Mouse (Mus musculus) liver, embryonic 13.5 days (tissue): ENCODE results near the gene Myzap. TPM values are rescaled to one million over a fixed set of nuclear protein-coding genes. Genes with fewer than 3 reads are reported as not detected.

Source experiments
- ATAC-seq: fragments of 200-750 bp; cut with Nextera tagmentation; 2 replicates; pipeline ENCODE4 v1.8.0; 2017; ENCODE audit warnings: low read depth, mild to moderate bottlenecking, moderate number of reproducible peaks, moderate library complexity
- DNase-seq: peaks from one replicate; pipeline ENCODE4 v3.0.0; 2022
- H3K27ac ChIP-seq: fragments of 300-500 bp; sonication (generic); 2 replicates; pipeline ENCODE4 v1.5.1; 2015; ENCODE audit warnings: moderate library complexity, mild to moderate bottlenecking, inconsistent platforms
- H3K27me3 ChIP-seq: fragments of 300-500 bp; sonication (generic); 2 replicates; pipeline ENCODE4 v1.6.1; 2015; ENCODE audit warnings: mild to moderate bottlenecking, inconsistent platforms
- H3K36me3 ChIP-seq: fragments of 300-500 bp; sonication (generic); 2 replicates; pipeline ENCODE4 v1.6.1; 2015; ENCODE audit warnings: mild to moderate bottlenecking, inconsistent platforms
- H3K4me1 ChIP-seq: fragments of 300-500 bp; sonication (generic); replicated peaks from 2 replicates; pipeline ENCODE4 v1.6.1; 2015; ENCODE audit warnings: inconsistent platforms
- H3K4me2 ChIP-seq: fragments of 300-500 bp; sonication (generic); 2 replicates; pipeline ENCODE4 v1.6.1; 2015; ENCODE audit warnings: inconsistent platforms, mild to moderate bottlenecking, moderate library complexity
- H3K4me3 ChIP-seq: fragments of 300-500 bp; sonication (generic); replicated peaks from 2 replicates; pipeline ENCODE4 v1.5.1; 2015; ENCODE audit warnings: mild to moderate bottlenecking, inconsistent platforms
- H3K9ac ChIP-seq: fragments of 300-500 bp; sonication (generic); 2 replicates; pipeline ENCODE4 v1.6.1; 2015; ENCODE audit warnings: mild to moderate bottlenecking, inconsistent platforms
- H3K9me3 ChIP-seq: fragments of 300-500 bp; sonication (generic); replicated peaks from 2 replicates; pipeline ENCODE4 v1.6.1; 2016; ENCODE audit warnings: inconsistent platforms
- WGBS: fragments of 180-500 bp; shearing (Covaris S2); methylation state at CpG from one replicate; pipeline ENCODE4 v1.1.7; 2015; ENCODE audit not compliant: insufficient replicate concordance; 5-methylcytosine and 5-hydroxymethylcytosine counted together
- polyA plus RNA-seq: library from polyadenylated mRNA; unstranded; fragments of >200 nt; fragmentation: Nextera tagmentation; extraction: Ambion mirVana; gene quantifications from 2 replicates; pipeline ENCODE4 v1.2.1, GENCODE M21; 2015

The Myzap gene
- polyA plus RNA-seq, 1 experiment from 2014 or later = 3.0 TPM

DNA sequence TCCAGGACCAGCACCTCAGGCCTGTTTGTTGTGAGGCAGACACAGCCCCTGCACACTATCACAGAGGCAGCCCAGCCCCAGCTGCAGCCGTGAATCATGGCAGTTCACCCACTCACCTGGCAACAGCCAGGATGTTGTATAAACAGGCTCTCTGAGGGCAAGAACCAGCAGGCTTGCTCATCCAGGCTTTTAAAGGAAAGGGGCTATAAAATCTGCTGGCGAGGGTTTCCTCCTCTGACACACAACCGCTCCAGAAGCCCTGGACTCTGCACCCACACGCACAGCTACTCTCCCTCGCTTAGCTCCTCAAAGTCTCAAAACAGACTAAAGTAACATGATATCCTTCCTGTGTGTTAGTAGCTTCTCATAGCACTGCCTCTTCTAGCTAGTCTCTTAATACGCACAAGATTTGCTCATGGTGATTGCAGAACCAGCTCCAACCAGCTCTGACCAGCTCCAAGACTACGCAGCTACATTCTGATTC lies 21.0 kb downstream of the Myzap start:
- ATAC-seq (no peak), DNase-seq (no peak)
- H3K9me3 ChIP-seq = no peaks in the 10 kb centered on the region
- no peaks in the 10 kb centered on the region for H3K36me3 ChIP-seq
- H3K4me2 ChIP-seq = no peak overlapping the region
- 70% methylated on average over 7 of the region's 7 CpGs for WGBS
- no peak overlapping the region for H3K4me3 ChIP-seq
- H3K4me1 ChIP-seq = no peaks in the 10 kb centered on the region; the same call in 1 of the 2 replicates
- H3K27ac ChIP-seq = no peak overlapping the region
- no peak overlapping the region for H3K9ac ChIP-seq
- no peaks in the 10 kb centered on the region for H3K27me3 ChIP-seq

- Histone ChIP-seq H3K4me3 (no peak overlapping the region), H3K4me1 (no peaks in the 10 kb centered on the region; the same call in 1 of the 2 replicates), H3K4me2 (no peak overlapping the region), H3K27ac (no peak overlapping the region), H3K36me3 (no peaks in the 10 kb centered on the region), H3K9ac (no peak overlapping the region), H3K9me3 (no peaks in the 10 kb centered on the region), H3K27me3 (no peaks in the 10 kb centered on the region)
- DNase-seq (no peak), ATAC-seq (no peak)
- 61% methylated on average over 7 of the region's 7 CpGs for WGBS
Measured at GRCm38 (mm10) chr9:71570170-71570569, 22.0 kb downstream of the Myzap start.

- no peaks in the 10 kb centered on the region; the same call in 1 of the 2 replicates for H3K4me1 ChIP-seq
- H3K4me2 ChIP-seq = no peak overlapping the region
- ATAC-seq (no peak), DNase-seq (no peak)
- H3K9me3 ChIP-seq = no peaks in the 10 kb centered on the region
- H3K27ac ChIP-seq = no peak overlapping the region
- 32% methylated on average over 5 of the region's 5 CpGs for WGBS
- no peaks in the 10 kb centered on the region for H3K36me3 ChIP-seq
- H3K4me3 ChIP-seq = no peak overlapping the region
- H3K27me3 ChIP-seq = no peaks in the 10 kb centered on the region
- no peak overlapping the region for H3K9ac ChIP-seq
Measured at GRCm38 (mm10) chr9:71568323-71568942, 23.7 kb downstream of the Myzap start.

GRCm38 (mm10) chr9:71567391-71567790 lies 24.8 kb downstream of the Myzap start:
- ATAC-seq = no peak
- no peak overlapping the region for H3K4me2 ChIP-seq
- H3K9me3 ChIP-seq = no peaks in the 10 kb centered on the region
- no peak overlapping the region for H3K27ac ChIP-seq
- H3K9ac ChIP-seq = no peak overlapping the region
- H3K4me3 ChIP-seq = no peak overlapping the region
- H3K4me1 ChIP-seq = no peaks in the 10 kb centered on the region; the same call in 1 of the 2 replicates
- no peaks in the 10 kb centered on the region for H3K27me3 ChIP-seq
- DNase-seq = no peak
- WGBS = 46% methylated on average over 3 of the region's 3 CpGs
- H3K36me3 ChIP-seq = no peaks in the 10 kb centered on the region

- DNase-seq = no peak
Measured at GRCm38 (mm10) chr9:71566763-71567162, 25.4 kb downstream of the Myzap start.

GRCm38 (mm10) chr9:71557737-71558136 lies 34.4 kb downstream of the Myzap start:
- Histone ChIP-seq H3K36me3 (no peaks in the 10 kb centered on the region), H3K27ac (no peak overlapping the region), H3K4me1 (no peaks in the 10 kb centered on the region), H3K4me2 (no peak overlapping the region), H3K27me3 (no peaks in the 10 kb centered on the region), H3K4me3 (no peak overlapping the region), H3K9me3 (no peaks in the 10 kb centered on the region), H3K9ac (no peak overlapping the region)
- ATAC-seq (no peak), DNase-seq (no peak)
- WGBS = 71% methylated on average over 2 of the region's 2 CpGs

More at GRCm38 (mm10) chr9:71566763-71567162, 25.4 kb downstream of the Myzap start:
- no peak for ATAC-seq
- no peak overlapping the region for H3K4me2 ChIP-seq
- H3K9ac ChIP-seq = no peak overlapping the region
- H3K36me3 ChIP-seq = no peaks in the 10 kb centered on the region
- no peaks in the 10 kb centered on the region; the same call in 1 of the 2 replicates for H3K4me1 ChIP-seq
- no peaks in the 10 kb centered on the region for H3K27me3 ChIP-seq
- no peak overlapping the region for H3K27ac ChIP-seq
- WGBS = 14% methylated on average over 4 of the region's 4 CpGs
- no peak overlapping the region for H3K4me3 ChIP-seq
- no peaks in the 10 kb centered on the region for H3K9me3 ChIP-seq

DNA sequence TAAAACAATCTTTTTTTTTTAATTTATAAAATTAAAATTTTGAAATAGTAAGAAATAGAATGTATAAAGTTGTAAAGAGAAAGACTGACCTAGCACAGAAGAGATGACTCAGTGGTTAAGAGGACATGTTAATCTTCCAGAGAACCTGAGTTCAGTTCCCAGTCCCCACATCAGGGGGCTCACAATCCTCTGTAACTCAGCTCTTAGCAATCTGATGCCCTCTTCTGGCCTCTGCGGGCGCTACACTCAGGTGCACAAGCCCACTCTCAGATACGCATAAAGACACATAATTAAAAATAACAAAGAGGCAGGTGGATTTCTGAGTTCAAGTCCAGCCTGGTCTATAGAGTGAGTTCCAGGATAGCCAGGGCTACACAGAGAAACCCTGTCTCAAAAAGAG lies 38.2 kb downstream of the Myzap start:
- Histone ChIP-seq H3K9ac (no peak overlapping the region), H3K9me3 (no peaks in the 10 kb centered on the region), H3K4me1 (no peaks in the 10 kb centered on the region), H3K4me2 (no peak overlapping the region), H3K27me3 (no peaks in the 10 kb centered on the region), H3K4me3 (no peak overlapping the region), H3K36me3 (no peaks in the 10 kb centered on the region), H3K27ac (no peak overlapping the region)
- WGBS = 89% methylated on average over 3 of the region's 3 CpGs
- DNase-seq = no peak
- ATAC-seq = no peak

DNA sequence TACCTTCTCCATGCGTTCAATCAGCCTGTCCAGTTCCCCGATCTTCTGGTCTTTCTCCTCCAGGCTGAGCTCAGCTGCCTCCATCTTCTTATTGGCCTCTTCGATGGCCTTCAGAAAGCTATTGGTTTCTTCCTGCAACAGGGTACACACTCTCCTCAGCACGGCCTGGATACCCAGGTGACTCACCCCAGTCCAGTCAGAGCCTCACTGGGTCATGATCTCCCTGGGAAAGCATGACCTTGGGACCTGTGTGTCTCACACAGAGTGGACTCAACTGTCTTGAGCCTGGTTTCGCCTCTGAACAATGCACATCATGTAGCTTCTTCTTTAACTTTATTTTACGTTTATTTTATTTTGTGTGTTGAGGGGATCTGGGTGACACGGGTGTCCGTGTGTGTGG lies 42.0 kb downstream of the Myzap start:
- ATAC-seq = no peak
- Histone ChIP-seq H3K9me3 (no peaks in the 10 kb centered on the region), H3K36me3 (no peaks in the 10 kb centered on the region), H3K4me1 (no peaks in the 10 kb centered on the region), H3K9ac (no peak overlapping the region), H3K4me2 (no peak overlapping the region), H3K4me3 (no peak overlapping the region), H3K27me3 (no peaks in the 10 kb centered on the region), H3K27ac (no peak overlapping the region)
- DNase-seq = no peak
- WGBS = 73% methylated on average over 8 of the region's 8 CpGs

- ATAC-seq (no peak), DNase-seq (no peak)
- no peaks in the 10 kb centered on the region for H3K9me3 ChIP-seq
- H3K4me1 ChIP-seq = no peaks in the 10 kb centered on the region
- no peak overlapping the region for H3K27ac ChIP-seq
- WGBS = 57% methylated on average over 10 of the region's 10 CpGs
- no peak overlapping the region for H3K4me3 ChIP-seq
- H3K27me3 ChIP-seq = no peaks in the 10 kb centered on the region
- no peak overlapping the region for H3K4me2 ChIP-seq
- no peak overlapping the region for H3K9ac ChIP-seq
- H3K36me3 ChIP-seq = no peaks in the 10 kb centered on the region
Measured at GRCm38 (mm10) chr9:71547704-71548275, 44.4 kb downstream of the Myzap start.

GRCm38 (mm10) chr9:71544831-71545230 lies 47.3 kb downstream of the Myzap start:
- Histone ChIP-seq H3K4me2 (no peak overlapping the region), H3K36me3 (no peaks in the 10 kb centered on the region), H3K9ac (no peak overlapping the region), H3K9me3 (no peaks in the 10 kb centered on the region), H3K4me3 (no peak overlapping the region), H3K27ac (no peak overlapping the region), H3K27me3 (no peaks in the 10 kb centered on the region), H3K4me1 (no peaks in the 10 kb centered on the region)
- WGBS = 62% methylated on average over 5 of the region's 5 CpGs
- DNase-seq = no peak
- ATAC-seq = no peak

DNA sequence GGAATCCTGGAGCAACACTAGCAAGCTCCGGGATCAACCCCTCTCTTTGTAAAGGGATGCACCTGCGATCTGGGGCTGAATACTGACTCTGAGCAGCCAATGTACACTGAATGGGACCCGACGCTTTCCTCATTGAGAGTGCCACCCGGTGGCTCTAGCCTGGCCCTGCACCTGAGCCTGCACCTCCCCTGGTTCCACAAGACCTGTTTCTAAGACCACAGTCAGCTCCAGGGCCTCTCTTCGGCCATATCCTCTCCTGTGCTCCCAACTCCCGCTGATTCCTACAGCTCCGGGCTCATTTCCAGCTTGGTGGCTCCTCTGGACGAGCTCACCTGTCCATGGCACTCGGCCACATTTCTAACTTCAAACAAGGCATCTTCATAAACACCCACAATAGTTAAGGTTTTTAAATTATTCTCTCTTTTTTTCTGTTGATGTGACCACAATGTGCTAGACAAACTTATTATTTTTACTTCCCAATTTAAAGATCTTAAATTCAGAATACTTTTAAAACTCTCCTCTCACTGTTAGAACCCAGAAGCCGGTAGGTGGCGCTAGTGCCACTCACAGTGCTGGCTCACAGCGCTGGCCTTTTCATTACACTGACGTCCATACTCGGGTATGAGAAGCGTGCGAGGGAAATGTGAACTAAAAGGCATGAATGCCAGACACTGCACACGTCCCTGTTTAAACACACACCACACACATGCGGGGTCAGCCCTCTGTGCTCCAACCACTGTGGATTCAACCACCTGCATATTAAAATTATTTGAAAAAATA lies 48.5 kb downstream of the Myzap start:
- no peak overlapping the region for H3K4me2 ChIP-seq

More for the DNA sequence above, 48.5 kb downstream of the Myzap start:
- Histone ChIP-seq H3K9me3 (no peaks in the 10 kb centered on the region), H3K9ac (no peak overlapping the region), H3K36me3 (no peaks in the 10 kb centered on the region), H3K27ac (no peak overlapping the region), H3K4me1 (no peaks in the 10 kb centered on the region), H3K4me3 (no peak overlapping the region), H3K27me3 (no peaks in the 10 kb centered on the region)
- peak; percentile 47 for DNase-seq
- WGBS = 24% methylated on average over 19 of the region's 19 CpGs
- ATAC-seq = no peak
